Mouse (Mus musculus) forebrain, postnatal 0 days (tissue): Measurements from ENCODE around the gene Ppp2r1b. TPM values are rescaled to one million over a fixed set of nuclear protein-coding genes. Genes with fewer than 3 reads are reported as not detected.

Experiments used
- ATAC-seq: fragments of 200-750 bp; cut with Nextera tagmentation; 2 replicates; pipeline ENCODE4 v1.8.0; 2017; ENCODE audit warnings: mild to moderate bottlenecking, moderate library complexity
- DNase-seq: peaks from one replicate; pipeline ENCODE4 v3.0.0-alpha.2; 2015
- H3K27ac ChIP-seq: fragments of 300-500 bp; sonication (generic); 2 replicates; pipeline ENCODE4 v1.5.1; 2014; ENCODE audit warnings: low read depth, mild to moderate bottlenecking, antibody characterized with exemption, low read length, moderate library complexity, mixed read lengths
- H3K27me3 ChIP-seq: fragments of 300-500 bp; sonication (generic); 2 replicates; pipeline ENCODE4 v1.6.1; 2014; ENCODE audit warnings: mild to moderate bottlenecking, low read length, mixed read lengths; ENCODE audit not compliant: insufficient read depth
- H3K36me3 ChIP-seq: fragments of 300-500 bp; sonication (generic); 2 replicates; pipeline ENCODE4 v1.6.1; 2014; ENCODE audit warnings: mild to moderate bottlenecking, moderate library complexity; ENCODE audit not compliant: insufficient read depth
- H3K4me1 ChIP-seq: fragments of 300-500 bp; sonication (generic); 2 replicates; pipeline ENCODE4 v1.6.1; 2014; ENCODE audit warnings: antibody characterized with exemption; ENCODE audit not compliant: insufficient read depth
- H3K4me2 ChIP-seq: fragments of 300-500 bp; sonication (generic); 2 replicates; pipeline ENCODE4 v1.6.1; 2014; ENCODE audit warnings: low read depth, mild to moderate bottlenecking, moderate library complexity
- H3K4me3 ChIP-seq: fragments of 300-500 bp; sonication (generic); 2 replicates; pipeline ENCODE4 v1.5.1; 2014; ENCODE audit warnings: low read depth, low read length, mixed read lengths
- H3K9ac ChIP-seq: fragments of 300-500 bp; sonication (generic); 2 replicates; pipeline ENCODE4 v1.6.1; 2014; ENCODE audit warnings: mild to moderate bottlenecking
- H3K9me3 ChIP-seq: fragments of 300-500 bp; sonication (generic); 2 replicates; pipeline ENCODE4 v1.6.1; 2016; ENCODE audit warnings: low read length
- CTCF ChIP-seq: sonication (generic); IDR thresholded peaks from 2 replicates; pipeline ENCODE4 v1.5.1; 2016; ENCODE audit warnings: antibody characterized with exemption, control low read depth, low read depth
- WGBS: fragments of 180-500 bp; shearing (Covaris S2); extraction: QIAGEN DNeasy Blood & Tissue Kit; methylation state at CpG from one replicate; pipeline ENCODE4 v1.1.7; 2014; 5-methylcytosine and 5-hydroxymethylcytosine counted together
- polyA plus RNA-seq: library from polyadenylated mRNA; unstranded; fragments of >200 nt; fragmentation: Nextera tagmentation; extraction: Ambion mirVana; gene quantifications from 2 replicates; pipeline ENCODE4 v1.2.1, GENCODE M21; 2015
- total RNA-seq: library from RNA; depleted of rRNA; stranded (reverse); fragments of >200 nt; gene quantifications from 2 replicates; pipeline ENCODE4 v1.2.3, GENCODE M21; 2014

Ppp2r1b gene
- total and polyA plus RNA-seq, 2 experiments from 2014 or later: 26.0 to 29.8 TPM

DNA sequence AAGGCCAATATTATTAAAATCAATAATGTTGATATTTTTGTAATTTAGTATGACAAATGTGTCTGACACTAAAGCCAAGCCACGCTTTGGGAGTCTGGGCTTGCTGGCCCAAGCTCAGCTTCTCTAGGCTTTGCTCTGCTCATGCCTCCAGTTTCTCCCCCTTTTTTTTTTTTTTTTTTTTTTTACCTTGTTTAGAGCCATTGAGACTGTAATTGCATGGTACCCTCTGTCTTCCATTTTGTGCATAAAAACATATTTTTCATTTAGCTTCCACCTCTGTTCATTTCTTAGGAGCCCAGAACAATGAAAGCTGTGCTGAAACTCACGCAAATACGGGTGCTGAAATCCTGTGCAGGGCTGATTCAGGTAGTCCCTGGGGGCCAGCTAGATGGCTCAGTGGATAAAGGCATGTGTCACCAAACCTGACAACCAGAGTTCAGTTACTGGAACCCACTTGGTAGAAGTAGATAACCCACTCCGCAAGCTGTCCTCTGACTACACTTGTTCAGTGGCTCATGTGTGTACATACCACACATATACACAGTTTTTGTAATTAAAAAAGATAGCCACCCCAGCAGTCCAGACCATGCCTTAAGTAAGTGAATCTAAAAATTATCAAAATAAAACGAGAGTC lies 10.1 kb downstream of the Ppp2r1b start:
- Histone ChIP-seq H3K36me3 (peaks cover 5% of the 10 kb centered on the region; the same call in 1 of the 2 replicates), H3K9me3 (no peaks in the 10 kb centered on the region), H3K9ac (no peak overlapping the region), H3K4me1 (peaks cover 8% of the 10 kb centered on the region; the same call in 1 of the 2 replicates), H3K4me2 (no peak overlapping the region), H3K4me3 (no peak overlapping the region), H3K27ac (no peak overlapping the region), H3K27me3 (no peaks in the 10 kb centered on the region)
- no peak for TF ChIP-seq CTCF
- DNase-seq (no peak), ATAC-seq (no peak)
- 88% methylated on average over 5 of the region's 5 CpGs for WGBS

DNA sequence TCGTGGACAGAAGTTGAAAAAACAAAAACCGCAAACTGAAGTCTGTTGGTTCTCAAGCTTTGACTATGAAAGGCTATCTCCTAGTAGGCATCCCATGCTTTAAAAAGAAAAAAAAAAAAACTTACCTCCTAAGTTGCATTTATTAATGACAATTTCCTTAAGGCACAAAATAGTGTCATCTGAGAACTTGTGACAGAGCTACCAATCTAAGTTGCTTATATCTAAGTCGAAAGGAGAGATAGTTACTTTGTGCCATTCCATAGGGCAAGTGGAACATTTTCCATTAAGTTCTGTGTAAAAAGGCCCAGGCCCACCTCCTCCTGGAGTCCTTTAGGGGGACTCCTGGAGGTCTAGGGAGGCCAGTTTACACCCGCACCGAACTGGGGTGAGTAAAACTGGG lies 10.7 kb downstream of the Ppp2r1b start:
- no peak overlapping the region for H3K9ac ChIP-seq
- ATAC-seq: no peak
- peaks cover 5% of the 10 kb centered on the region; the same call in 1 of the 2 replicates for H3K36me3 ChIP-seq
- WGBS: 59% methylated on average over 5 of the region's 5 CpGs
- DNase-seq: no peak
- H3K4me2 ChIP-seq: peak overlapping the region; percentile 77
- H3K27me3 ChIP-seq: no peaks in the 10 kb centered on the region
- H3K27ac ChIP-seq: no peak overlapping the region
- peaks cover 7% of the 10 kb centered on the region; the same call in 1 of the 2 replicates for H3K4me1 ChIP-seq
- H3K9me3 ChIP-seq: no peaks in the 10 kb centered on the region
- H3K4me3 ChIP-seq: 0 out of 2 replicates have a peak overlapping the region, but pooled peaks have one; percentile 89
- TF ChIP-seq CTCF: no peak

DNA sequence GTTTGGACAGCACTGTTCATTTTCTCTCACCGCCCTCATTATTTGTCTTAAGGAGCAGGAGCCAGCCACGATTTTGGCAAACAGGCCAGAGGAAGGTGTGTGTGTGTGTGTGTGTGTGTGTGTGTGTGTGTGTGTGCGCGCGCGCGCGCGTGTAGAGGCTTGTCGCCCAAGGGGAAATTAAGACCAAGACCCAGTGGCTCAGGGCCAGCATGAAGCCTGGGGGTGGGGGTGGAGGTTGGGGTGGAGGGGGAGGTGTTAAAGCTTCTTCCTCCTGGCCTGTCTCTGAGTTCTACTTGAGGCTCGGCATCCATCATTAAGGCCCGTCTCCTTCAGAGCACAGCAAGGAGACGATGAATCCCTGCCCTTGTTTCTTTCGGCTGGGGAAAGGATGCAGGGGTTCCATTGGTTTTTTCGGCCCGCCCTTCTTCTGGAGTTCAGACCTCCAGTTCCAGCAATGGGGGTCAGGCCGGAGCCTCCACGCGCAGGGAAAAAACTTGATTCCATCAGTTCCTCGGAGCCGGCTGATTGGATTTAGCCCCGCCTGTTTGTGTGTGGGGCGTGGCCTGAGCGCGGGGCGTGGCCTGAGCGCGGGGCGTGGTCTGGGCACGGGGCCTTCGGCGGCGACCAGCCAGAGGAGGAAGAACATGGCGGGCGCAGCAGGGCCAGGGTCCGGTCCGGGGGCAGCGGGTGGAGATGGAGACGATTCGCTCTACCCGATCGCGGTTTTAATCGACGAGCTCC lies 11.4 kb downstream of the Ppp2r1b start:
- Histone ChIP-seq H3K9me3 (no peaks in the 10 kb centered on the region), H3K9ac (peak overlapping the region; percentile 66), H3K4me1 (0 out of 2 replicates have a peak, but pooled peaks cover 4% of the 10 kb centered on the region), H3K36me3 (peaks cover 10% of the 10 kb centered on the region; the same call in 1 of the 2 replicates), H3K4me2 (peak overlapping the region; percentile 77), H3K27ac (peak overlapping the region; percentile 74), H3K4me3 (peak overlapping the region; percentile 89), H3K27me3 (no peaks in the 10 kb centered on the region)
- peak; percentile 78 for ATAC-seq
- TF ChIP-seq CTCF: no peak
- under 1% methylated on average over 45 of the region's 45 CpGs for WGBS
- DNase-seq: peak; percentile 84

DNA sequence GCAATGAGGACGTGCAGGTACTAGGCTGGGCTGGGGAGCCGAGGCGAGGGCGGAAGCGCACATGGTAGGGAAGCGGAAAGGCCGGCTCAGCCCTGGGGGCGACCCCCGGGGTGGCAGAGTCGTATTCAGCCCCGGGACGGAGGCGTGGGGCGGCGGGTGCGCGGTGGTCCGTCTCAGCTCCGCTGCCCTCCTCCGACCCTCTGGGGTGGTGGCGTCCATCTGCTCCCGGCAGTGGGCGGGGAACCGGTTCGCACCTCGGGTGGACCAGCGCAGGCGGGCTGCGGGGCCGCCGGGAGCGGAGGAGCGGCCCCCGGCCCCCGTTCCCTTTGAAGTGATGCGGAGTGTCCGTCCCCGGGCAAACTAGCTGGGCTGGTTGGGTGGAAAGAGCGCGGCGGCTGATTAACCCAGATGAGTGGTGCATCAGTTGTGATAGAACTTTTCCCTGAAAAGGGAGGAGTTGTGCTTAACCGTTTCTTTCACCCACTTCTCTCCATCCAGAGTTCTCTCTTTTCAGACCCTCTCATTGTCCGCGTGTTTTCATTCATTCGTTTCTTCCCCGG lies 12.1 kb downstream of the Ppp2r1b start:
- 0% methylated on average over 43 of the region's 46 CpGs for WGBS
- H3K36me3 ChIP-seq: peaks cover 17% of the 10 kb centered on the region
- H3K27ac ChIP-seq: peak overlapping the region; percentile 74
- H3K27me3 ChIP-seq: no peaks in the 10 kb centered on the region
- peak; percentile 69 for ATAC-seq
- no peaks in the 10 kb centered on the region for H3K9me3 ChIP-seq
- DNase-seq: no peak
- H3K4me2 ChIP-seq: peak overlapping the region; percentile 77
- H3K4me1 ChIP-seq: 0 out of 2 replicates have a peak, but pooled peaks cover 4% of the 10 kb centered on the region
- H3K4me3 ChIP-seq: peak overlapping the region; percentile 89
- no peak for TF ChIP-seq CTCF
- H3K9ac ChIP-seq: peak overlapping the region; percentile 66

DNA sequence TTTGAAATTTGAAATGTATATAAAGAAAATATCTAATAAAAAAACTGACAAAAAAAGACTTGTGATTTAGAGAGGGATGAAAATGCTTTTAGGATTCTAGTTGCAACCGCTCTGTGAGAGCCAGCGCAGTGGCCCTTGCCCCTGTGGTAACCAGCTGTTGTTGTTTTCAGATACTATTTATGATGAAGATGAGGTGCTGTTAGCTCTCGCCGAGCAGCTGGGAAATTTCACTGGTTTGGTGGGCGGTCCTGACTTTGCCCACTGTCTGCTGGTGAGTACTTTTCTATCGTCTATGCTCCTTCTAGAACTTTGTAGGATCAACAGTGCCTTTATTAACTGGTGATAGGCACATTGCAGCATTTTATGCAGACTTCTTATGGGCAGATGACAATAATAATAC lies 13.6 kb downstream of the Ppp2r1b start:
- Histone ChIP-seq H3K4me3 (no peak overlapping the region), H3K36me3 (peaks cover 29% of the 10 kb centered on the region), H3K4me1 (0 out of 2 replicates have a peak, but pooled peaks cover 4% of the 10 kb centered on the region), H3K4me2 (no peak overlapping the region), H3K27ac (no peak overlapping the region), H3K9ac (no peak overlapping the region), H3K27me3 (no peaks in the 10 kb centered on the region), H3K9me3 (no peaks in the 10 kb centered on the region)
- TF ChIP-seq CTCF: no peak
- WGBS: 85% methylated on average over 6 of the region's 6 CpGs
- DNase-seq (no peak), ATAC-seq (no peak)

DNA sequence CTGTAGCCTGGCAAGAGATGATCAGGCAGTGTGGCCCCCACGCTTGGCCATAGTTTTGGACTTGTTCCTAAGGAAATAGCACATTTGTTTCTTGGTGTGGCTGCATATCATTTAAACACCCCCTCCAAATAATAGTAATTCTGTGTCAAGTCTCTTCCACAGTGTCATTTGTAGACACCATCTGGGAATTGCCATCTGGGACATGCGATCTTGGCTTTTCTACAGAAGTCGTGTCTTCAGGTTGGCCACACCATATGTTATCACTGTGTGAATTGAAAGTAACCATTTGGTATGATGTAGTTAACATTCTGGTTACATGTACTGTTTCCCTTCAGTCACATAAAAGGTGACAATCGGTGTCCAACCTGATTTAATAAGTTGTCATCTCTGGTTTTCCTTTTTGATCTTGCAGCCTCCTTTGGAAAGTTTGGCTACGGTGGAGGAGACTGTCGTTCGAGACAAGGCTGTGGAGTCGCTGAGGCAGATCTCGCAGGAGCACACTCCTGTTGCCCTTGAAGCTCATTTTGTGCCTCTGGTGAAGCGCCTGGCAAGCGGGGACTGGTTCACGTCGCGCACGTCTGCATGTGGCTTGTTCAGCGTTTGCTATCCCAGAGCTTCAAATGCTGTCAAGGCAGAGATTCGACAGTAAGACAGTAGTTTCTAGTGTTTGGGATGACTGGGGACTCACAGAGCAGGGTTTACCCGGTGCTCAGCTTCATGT lies 16.2 kb downstream of the Ppp2r1b start:
- no peak for TF ChIP-seq CTCF
- H3K4me2 ChIP-seq: no peak overlapping the region
- DNase-seq (peak; percentile 74), ATAC-seq (peak; percentile 28; the same call in 1 of the 2 replicates)
- 64% methylated on average over 18 of the region's 18 CpGs for WGBS
- H3K27ac ChIP-seq: 0 out of 2 replicates have a peak overlapping the region, but pooled peaks have one; percentile 36
- no peak overlapping the region for H3K4me3 ChIP-seq
- no peaks in the 10 kb centered on the region for H3K9me3 ChIP-seq
- H3K9ac ChIP-seq: no peak overlapping the region
- peaks cover 35% of the 10 kb centered on the region for H3K36me3 ChIP-seq
- 0 out of 2 replicates have a peak, but pooled peaks cover 4% of the 10 kb centered on the region for H3K4me1 ChIP-seq
- no peaks in the 10 kb centered on the region for H3K27me3 ChIP-seq
